Mouse (Mus musculus) cerebellum, adult 2 months (tissue): ENCODE data around the gene Slc6a17.

ENCODE experiments used
- CTCF ChIP-seq: fragments of 200-500 bp; IDR thresholded peaks from 2 replicates; pipeline ENCODE4 v1.5.1; 2011; ENCODE audit warnings: low read depth, mild to moderate bottlenecking, control low read depth, low read length, moderate library complexity, borderline replicate concordance; ENCODE audit not compliant: insufficient read depth
- POLR2A ChIP-seq: fragments of 200-500 bp; IDR thresholded peaks from 2 replicates; pipeline ENCODE4 v1.6.1; 2011; ENCODE audit warnings: low read length, control low read depth, borderline replicate concordance; ENCODE audit not compliant: insufficient read depth

DNA sequence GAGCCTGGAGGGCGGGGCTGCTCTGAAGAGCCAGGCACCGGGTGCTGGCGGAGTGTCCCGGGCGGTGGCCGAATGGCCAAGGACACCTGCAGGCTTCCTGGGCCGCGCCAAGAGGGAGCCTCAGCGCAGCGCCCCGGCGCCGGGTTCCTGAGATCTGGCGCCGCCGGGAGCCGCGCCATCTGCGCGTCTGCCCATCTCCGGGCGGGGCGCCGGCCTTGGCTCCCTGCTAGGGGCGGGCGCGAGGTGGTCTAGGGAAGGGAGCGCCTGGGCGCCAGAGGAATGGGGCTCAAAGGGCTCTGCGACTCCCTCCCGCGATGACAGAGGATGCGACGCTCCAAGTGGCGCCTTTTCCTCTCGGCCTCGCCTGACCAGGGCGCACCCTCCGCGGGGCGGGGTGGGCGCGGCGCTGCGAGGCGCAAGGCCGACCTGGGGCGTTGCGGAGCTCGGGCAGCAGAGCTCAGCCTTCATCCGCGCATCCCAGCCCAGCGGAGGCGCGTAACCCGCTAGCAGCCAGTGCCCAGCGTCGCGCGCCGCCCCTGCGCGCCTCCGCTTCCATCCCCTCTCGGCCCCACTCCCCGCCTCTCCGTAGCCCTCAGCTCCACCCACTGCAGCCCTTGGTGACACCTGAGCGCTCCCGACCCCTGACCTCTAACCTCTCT, 57.9 kb downstream of the Slc6a17 start:
- no peak for TF ChIP-seq CTCF
- peak; percentile 39 for TF ChIP-seq POLR2A
